Mouse (Mus musculus) hindbrain, embryonic 12.5 days (tissue): ENCODE results near the gene Pnmal2. TPM values are rescaled to one million over a fixed set of nuclear protein-coding genes. Genes with fewer than 3 reads are reported as not detected.

ENCODE experiments used
- ATAC-seq: fragments of 200-750 bp; cut with Nextera tagmentation; 2 replicates; pipeline ENCODE4 v1.8.0; 2017; ENCODE audit warnings: moderate TSS enrichment; ENCODE audit not compliant: low FRiP score
- H3K27ac ChIP-seq: fragments of 300-500 bp; sonication (generic); 2 replicates; pipeline ENCODE4 v1.5.1; 2016; ENCODE audit warnings: mild to moderate bottlenecking
- H3K27me3 ChIP-seq: fragments of 300-500 bp; sonication (generic); 2 replicates; pipeline ENCODE4 v1.6.1; 2016; ENCODE audit warnings: mild to moderate bottlenecking
- H3K36me3 ChIP-seq: fragments of 300-500 bp; sonication (generic); 2 replicates; pipeline ENCODE4 v1.6.1; 2016; ENCODE audit warnings: mild to moderate bottlenecking
- H3K4me1 ChIP-seq: fragments of 300-500 bp; sonication (generic); 2 replicates; pipeline ENCODE4 v1.6.1; 2016
- H3K4me2 ChIP-seq: fragments of 300-500 bp; sonication (generic); replicated peaks from 2 replicates; pipeline ENCODE4 v1.6.1; 2016; ENCODE audit warnings: mild to moderate bottlenecking
- H3K4me3 ChIP-seq: fragments of 300-500 bp; sonication (generic); 2 replicates; pipeline ENCODE4 v1.5.1; 2016; ENCODE audit warnings: mild to moderate bottlenecking
- H3K9ac ChIP-seq: fragments of 300-500 bp; sonication (generic); 2 replicates; pipeline ENCODE4 v1.6.1; 2016; ENCODE audit warnings: mild to moderate bottlenecking, moderate library complexity
- H3K9me3 ChIP-seq: fragments of 300-500 bp; sonication (generic); replicated peaks from 2 replicates; pipeline ENCODE4 v1.6.1; 2016; ENCODE audit warnings: mild to moderate bottlenecking
- WGBS: fragments of 180-500 bp; shearing (Covaris S2); methylation state at CpG from one replicate; pipeline ENCODE4 v1.1.7; 2016; 5-methylcytosine and 5-hydroxymethylcytosine counted together
- polyA plus RNA-seq: library from polyadenylated mRNA; unstranded; fragments of >200 nt; fragmentation: Nextera tagmentation; extraction: Ambion mirVana; gene quantifications from 2 replicates; pipeline ENCODE4 v1.2.1, GENCODE M21; 2016

Gene Pnmal2
- polyA plus RNA-seq, 1 experiment from 2014 or later = 55.6 TPM

DNA sequence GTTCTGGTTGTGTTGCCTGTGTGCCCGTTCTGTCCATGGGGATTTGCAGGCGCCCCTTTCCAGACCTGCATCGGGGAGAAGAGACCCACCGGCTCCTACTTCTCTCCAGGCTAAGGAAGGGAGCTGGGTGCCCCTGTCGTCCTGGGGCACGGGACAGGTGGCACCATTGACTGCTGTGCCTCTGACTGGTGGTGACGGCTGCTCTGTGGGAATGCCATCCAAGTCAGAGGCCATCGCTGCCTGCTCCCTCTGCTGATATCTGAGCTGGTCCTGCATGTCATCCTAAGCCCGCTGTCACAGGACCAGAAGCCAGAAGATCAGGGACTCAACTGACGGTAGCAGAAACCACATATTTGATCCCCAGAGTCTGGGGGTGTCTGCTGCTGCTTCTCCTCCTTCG lies 35.6 kb upstream of the Pnmal2 start:
- Histone ChIP-seq H3K4me1 (peaks cover 49% of the 10 kb centered on the region), H3K36me3 (peaks cover 2% of the 10 kb centered on the region; the same call in 1 of the 2 replicates), H3K27me3 (peaks cover 10% of the 10 kb centered on the region; the same call in 1 of the 2 replicates), H3K27ac (no peak overlapping the region), H3K9me3 (no peaks in the 10 kb centered on the region), H3K9ac (peak overlapping the region; percentile 41; the same call in 1 of the 2 replicates), H3K4me3 (no peak overlapping the region), H3K4me2 (no peak overlapping the region)
- no peak for ATAC-seq
- 62% methylated on average over 11 of the region's 11 CpGs for WGBS

DNA sequence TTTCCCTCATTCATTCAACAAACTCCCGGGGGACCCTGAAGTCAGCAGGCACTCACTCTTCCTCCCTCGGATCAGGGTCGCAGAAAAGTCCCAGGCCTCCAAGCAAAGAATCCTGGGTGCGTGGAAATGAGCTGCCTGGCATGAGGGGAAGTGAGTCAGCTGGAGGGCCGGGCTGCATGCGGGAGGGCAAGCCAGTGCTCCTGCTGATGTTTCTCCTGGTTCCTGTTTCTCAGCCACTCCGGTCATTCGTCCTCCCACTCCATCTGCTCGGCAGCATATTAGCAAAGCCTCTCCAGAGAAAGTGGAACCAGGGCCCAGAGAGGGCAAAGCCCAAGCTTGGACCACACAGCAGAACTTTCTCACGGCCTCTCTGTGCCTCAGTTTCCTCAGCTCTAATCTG lies 34.6 kb upstream of the Pnmal2 start:
- Histone ChIP-seq H3K4me2 (no peak overlapping the region), H3K9ac (no peak overlapping the region), H3K4me1 (peaks cover 44% of the 10 kb centered on the region), H3K36me3 (peaks cover 12% of the 10 kb centered on the region), H3K27ac (no peak overlapping the region), H3K9me3 (no peaks in the 10 kb centered on the region), H3K4me3 (no peak overlapping the region), H3K27me3 (peaks cover 10% of the 10 kb centered on the region; the same call in 1 of the 2 replicates)
- ATAC-seq = no peak
- WGBS = 50% methylated on average over 10 of the region's 10 CpGs

DNA sequence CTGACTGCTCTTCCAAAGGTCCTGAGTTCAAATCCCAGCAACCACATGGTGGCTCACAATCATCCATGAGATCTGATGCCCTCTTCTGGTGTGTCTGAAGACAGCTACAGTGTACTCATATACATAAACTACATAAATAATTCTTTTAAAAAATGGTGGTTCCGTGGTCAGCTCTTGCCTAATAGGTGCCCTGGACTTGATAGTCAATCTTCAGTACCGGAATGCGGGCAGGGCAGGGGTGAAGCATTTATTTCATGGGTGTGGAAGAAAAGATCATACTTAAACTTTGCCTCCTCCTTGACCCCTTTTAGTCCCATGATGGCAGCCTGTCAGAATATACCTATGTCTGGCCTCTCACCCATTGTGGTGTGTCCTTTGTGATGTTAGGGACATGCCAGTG lies 32.6 kb upstream of the Pnmal2 start:
- peaks cover 10% of the 10 kb centered on the region; the same call in 1 of the 2 replicates for H3K27me3 ChIP-seq
- WGBS = 91% methylated on average over 3 of the region's 3 CpGs
- H3K4me3 ChIP-seq = no peak overlapping the region
- H3K9ac ChIP-seq = no peak overlapping the region
- H3K9me3 ChIP-seq = no peaks in the 10 kb centered on the region
- ATAC-seq = no peak
- peaks cover 31% of the 10 kb centered on the region for H3K36me3 ChIP-seq
- H3K27ac ChIP-seq = no peak overlapping the region
- no peak overlapping the region for H3K4me2 ChIP-seq
- peaks cover 29% of the 10 kb centered on the region for H3K4me1 ChIP-seq

DNA sequence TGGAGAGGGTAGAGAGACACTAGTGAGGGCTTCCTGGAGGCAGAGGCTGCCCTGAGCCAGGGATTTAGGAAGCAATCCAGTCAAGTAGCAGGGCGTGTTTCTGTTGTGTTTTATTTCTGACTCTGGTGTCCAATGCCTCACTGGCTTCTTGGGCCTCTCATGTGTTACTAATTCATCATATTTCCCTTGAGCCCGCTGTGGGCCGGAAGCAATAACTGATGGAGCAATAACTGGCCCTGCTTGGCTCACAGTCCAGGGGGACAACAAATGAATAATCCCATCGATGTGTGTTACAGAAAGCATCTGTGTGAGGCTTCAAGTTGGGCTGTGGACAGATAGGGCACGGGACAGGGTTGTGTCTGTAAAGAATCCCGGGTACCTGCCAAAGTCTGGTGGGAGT lies 32.1 kb upstream of the Pnmal2 start:
- no peak overlapping the region for H3K27ac ChIP-seq
- peaks cover 10% of the 10 kb centered on the region; the same call in 1 of the 2 replicates for H3K27me3 ChIP-seq
- H3K4me3 ChIP-seq = no peak overlapping the region
- H3K4me2 ChIP-seq = no peak overlapping the region
- no peaks in the 10 kb centered on the region for H3K9me3 ChIP-seq
- ATAC-seq = no peak
- H3K36me3 ChIP-seq = peaks cover 36% of the 10 kb centered on the region
- peaks cover 31% of the 10 kb centered on the region for H3K4me1 ChIP-seq
- WGBS = 56% methylated on average over 6 of the region's 6 CpGs
- no peak overlapping the region for H3K9ac ChIP-seq

DNA sequence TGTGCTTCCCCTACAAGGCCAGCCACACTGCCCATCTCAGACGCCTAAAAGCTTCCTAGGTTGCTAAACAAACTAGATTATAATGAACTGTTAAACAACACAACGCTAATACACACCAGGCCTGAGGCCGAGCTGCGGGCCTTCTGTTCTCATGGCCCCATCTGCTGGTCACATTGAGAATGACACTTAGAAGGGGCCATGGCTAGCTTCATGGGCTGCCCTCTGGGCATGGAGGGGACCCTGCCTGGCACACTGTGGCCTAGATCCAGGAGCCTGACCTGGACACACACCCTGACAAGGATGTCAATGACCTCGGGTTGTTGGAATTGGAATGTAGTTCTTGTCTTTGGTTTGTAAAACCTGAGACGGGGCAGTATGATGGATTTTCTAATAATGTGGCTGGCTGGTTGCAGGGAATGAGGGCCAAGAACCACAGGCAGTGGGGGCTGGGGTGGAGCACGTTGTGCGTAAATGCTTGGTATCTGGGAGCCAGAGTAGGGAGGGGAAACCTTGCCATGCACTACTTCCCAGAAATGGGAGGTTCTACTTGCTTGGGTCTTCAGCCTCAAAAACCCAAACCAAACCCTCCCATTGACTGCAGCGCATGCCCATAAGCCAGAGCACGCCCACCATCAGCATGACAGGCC lies 30.6 kb upstream of the Pnmal2 start:
- Histone ChIP-seq H3K36me3 (peaks cover 51% of the 10 kb centered on the region), H3K27me3 (peaks cover 4% of the 10 kb centered on the region; the same call in 1 of the 2 replicates), H3K9me3 (no peaks in the 10 kb centered on the region), H3K4me2 (no peak overlapping the region), H3K4me1 (peaks cover 37% of the 10 kb centered on the region), H3K27ac (no peak overlapping the region), H3K4me3 (no peak overlapping the region), H3K9ac (no peak overlapping the region)
- ATAC-seq = peak; percentile 49
- 40% methylated on average over 10 of the region's 10 CpGs for WGBS

DNA sequence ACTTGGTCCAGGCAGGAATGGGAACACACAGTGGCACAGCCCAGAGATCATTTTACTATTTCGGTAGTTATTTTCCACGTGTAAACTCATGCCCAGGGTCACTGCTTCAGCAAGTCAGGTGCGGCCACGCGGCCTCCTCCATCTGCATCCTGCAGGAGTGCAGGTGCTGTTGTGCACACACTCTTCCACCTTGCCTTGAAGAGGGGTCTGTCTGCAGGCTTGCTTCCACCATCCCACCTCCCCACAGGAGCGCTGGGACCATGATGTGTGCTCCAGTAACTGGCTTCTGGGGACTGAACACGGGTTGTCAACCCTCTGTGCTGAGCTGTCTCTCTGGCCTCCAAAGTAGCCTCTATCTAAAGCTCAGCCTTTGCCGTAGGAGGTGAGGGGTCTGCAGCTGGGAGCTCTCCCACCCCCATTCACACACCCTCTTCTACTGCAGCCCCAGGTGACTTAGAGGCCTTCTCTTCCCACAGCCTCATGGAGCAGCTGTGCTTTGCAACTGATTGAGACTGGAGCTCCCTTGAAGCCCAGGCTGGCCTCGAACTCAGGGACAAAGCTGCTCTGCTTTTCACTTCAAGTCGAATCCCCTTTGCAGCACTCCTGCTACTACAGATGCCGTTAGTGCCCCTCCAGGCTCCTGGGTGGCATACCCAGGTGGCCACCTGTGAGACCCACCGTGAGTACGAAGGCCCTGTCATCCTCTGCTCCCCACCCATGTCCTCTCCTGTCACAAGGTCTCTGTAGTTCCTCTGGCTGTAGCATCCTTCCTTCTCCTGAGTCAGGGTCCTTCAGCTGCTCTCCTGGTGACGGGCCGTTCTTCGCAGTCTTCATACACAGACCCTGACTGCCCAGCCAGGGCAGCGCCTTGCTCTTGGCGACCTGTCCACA lies 29.8 kb upstream of the Pnmal2 start:
- Histone ChIP-seq H3K27me3 (0 out of 2 replicates have a peak, but pooled peaks cover under 1% of the 10 kb centered on the region), H3K27ac (no peak overlapping the region), H3K9ac (no peak overlapping the region; the same call in 1 of the 2 replicates), H3K4me1 (peaks cover 37% of the 10 kb centered on the region), H3K4me2 (no peak overlapping the region), H3K4me3 (no peak overlapping the region; the same call in 1 of the 2 replicates), H3K9me3 (no peaks in the 10 kb centered on the region), H3K36me3 (peaks cover 59% of the 10 kb centered on the region)
- WGBS = 86% methylated on average over 18 of the region's 18 CpGs
- ATAC-seq = 0 out of 2 replicates have a peak, but pooled peaks have one; percentile 3

DNA sequence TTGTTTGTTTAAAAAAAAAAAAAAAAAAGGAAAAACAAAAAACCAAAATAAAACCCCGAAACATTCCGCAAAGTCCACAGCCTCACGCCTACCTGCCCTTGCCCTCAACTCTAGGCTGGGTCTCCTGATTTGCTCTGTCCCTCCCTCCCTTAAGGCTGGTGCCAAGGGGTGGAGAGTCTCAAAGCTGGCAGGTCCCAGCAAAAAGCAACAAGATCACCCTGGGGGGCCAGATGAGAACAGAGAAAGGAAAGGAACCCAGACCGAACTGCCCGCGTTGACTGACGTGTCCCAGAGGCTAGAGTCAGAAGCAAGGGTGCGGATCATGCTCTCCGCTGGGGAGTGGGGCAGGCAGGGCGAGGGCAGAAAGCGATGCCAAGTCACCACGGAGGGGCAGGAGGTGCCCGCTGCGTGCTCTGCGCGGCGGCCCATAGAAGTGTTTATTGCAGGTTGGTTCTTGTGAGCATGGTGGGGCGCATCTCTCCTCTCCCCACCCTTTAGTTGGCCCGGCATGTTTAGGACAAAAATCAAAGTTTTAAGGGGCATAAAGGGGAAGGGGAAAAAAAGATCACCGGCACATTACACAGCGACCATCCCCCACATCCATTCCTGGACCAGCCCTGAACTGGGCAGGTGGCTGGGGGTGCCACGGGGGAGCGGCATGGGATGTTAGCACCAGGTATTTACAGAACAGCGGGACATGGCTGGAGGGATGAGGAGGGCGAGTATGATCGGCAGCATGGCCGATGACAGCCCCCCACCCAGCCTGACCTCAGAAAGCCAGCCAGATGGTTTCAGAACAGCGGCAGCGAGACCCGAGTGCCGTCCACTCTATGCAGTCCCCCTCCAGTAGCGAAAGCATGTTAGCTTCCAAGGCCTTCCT lies 28.8 kb upstream of the Pnmal2 start:
- no peak for ATAC-seq
- Histone ChIP-seq H3K27me3 (no peaks in the 10 kb centered on the region), H3K9me3 (no peaks in the 10 kb centered on the region), H3K9ac (no peak overlapping the region), H3K27ac (0 out of 2 replicates have a peak overlapping the region, but pooled peaks have one; percentile 12), H3K36me3 (peaks cover 61% of the 10 kb centered on the region), H3K4me3 (no peak overlapping the region), H3K4me1 (peaks cover 46% of the 10 kb centered on the region), H3K4me2 (no peak overlapping the region)
- WGBS = 87% methylated on average over 32 of the region's 32 CpGs

DNA sequence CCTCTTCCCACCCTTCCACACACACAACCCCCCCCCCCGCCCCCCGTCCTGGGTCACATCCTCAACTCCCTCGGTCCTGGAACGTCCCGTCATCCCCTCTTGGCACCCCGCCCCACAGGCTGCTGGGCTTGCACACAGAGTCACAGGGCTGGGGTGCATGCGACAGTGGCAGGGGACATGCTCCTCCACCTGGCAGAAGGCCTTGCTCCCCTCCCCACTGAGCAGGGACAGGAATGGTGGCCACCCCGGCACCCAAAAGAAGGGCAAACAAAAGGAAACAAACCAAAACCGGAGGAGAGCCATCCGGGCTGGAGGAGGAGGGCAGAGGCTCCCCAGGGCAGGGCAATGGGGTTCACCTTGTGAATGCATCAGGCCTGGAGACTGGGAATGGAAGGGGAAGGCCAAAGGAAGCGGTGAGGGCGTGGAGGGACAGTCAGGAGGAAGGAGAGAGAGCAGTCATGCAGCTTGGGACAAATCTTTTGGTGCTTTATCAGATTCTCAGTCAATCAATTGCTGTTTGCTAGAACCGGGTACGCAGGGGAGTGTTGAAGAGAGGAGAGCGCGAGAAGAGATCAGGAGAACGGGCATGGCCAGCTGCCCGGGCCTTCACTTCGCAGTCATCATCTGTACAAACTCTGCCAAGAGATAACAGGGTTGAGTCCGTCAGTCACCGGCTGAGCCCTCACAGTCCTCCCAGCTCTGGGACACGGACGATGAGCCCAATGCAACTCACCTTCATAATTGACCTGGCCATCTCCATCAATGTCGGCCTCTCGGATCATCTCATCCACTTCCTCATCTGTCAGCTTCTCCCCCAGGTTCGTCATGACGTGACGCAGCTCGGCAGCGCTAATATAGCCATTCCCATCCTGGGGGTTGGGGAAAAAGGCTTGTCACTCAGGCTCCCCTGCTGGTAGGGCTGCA lies 27.9 kb upstream of the Pnmal2 start:
- Histone ChIP-seq H3K4me1 (peaks cover 55% of the 10 kb centered on the region), H3K9me3 (no peaks in the 10 kb centered on the region), H3K4me2 (no peak overlapping the region), H3K27me3 (no peaks in the 10 kb centered on the region), H3K9ac (no peak overlapping the region), H3K4me3 (no peak overlapping the region), H3K27ac (0 out of 2 replicates have a peak overlapping the region, but pooled peaks have one; percentile 8), H3K36me3 (peaks cover 61% of the 10 kb centered on the region)
- WGBS = 79% methylated on average over 30 of the region's 30 CpGs
- ATAC-seq = no peak

DNA sequence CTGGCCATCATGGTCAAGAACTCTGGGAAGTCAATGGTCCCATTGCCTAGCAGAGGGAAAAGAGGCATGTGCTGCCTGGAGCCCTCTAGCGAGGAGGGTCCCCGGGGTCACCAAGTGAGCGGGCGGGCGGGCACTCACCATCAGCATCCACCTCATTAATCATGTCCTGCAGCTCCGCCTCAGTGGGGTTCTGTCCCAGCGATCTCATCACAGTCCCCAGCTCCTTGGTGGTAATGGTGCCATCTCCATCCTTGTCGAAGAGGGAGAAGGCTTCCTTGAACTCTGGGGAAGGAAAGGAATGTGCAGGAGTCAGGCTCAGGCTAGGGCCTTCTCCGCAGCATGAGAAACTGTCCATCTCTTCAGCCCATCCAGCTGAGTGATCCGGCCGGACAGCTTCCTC lies 27.0 kb upstream of the Pnmal2 start:
- Histone ChIP-seq H3K27me3 (no peaks in the 10 kb centered on the region), H3K4me3 (no peak overlapping the region), H3K9ac (no peak overlapping the region), H3K36me3 (peaks cover 61% of the 10 kb centered on the region), H3K4me2 (no peak overlapping the region), H3K27ac (0 out of 2 replicates have a peak overlapping the region, but pooled peaks have one; percentile 4), H3K9me3 (no peaks in the 10 kb centered on the region), H3K4me1 (peaks cover 59% of the 10 kb centered on the region)
- no peak for ATAC-seq
- 58% methylated on average over 11 of the region's 11 CpGs for WGBS

DNA sequence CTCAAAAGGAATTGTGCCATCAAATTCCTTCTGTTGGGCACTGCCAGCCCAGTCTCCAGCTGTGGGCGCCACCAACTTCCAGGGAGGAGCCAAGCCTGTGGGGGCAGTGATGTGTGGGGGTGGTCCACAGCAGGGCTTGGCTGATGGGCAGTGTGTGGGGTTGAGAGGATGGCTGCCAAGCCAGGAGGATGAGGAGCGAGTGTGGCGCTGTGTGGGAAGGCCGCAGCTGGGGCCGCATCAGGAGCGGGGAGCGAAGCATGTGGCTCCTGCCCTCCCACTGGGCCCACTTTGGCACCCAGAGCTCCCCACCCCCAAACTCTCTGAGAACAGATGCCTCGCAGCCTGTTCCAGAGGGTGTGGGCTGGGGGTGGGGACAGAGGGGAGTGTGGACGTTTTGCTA lies 26.5 kb upstream of the Pnmal2 start:
- ATAC-seq = no peak
- no peaks in the 10 kb centered on the region for H3K27me3 ChIP-seq
- no peak overlapping the region for H3K4me2 ChIP-seq
- 75% methylated on average over 9 of the region's 9 CpGs for WGBS
- peaks cover 61% of the 10 kb centered on the region for H3K36me3 ChIP-seq
- H3K9ac ChIP-seq = peak overlapping the region; percentile 18; the same call in 1 of the 2 replicates
- peaks cover 62% of the 10 kb centered on the region for H3K4me1 ChIP-seq
- H3K9me3 ChIP-seq = no peaks in the 10 kb centered on the region
- no peak overlapping the region for H3K4me3 ChIP-seq
- 0 out of 2 replicates have a peak overlapping the region, but pooled peaks have one; percentile 4 for H3K27ac ChIP-seq

DNA sequence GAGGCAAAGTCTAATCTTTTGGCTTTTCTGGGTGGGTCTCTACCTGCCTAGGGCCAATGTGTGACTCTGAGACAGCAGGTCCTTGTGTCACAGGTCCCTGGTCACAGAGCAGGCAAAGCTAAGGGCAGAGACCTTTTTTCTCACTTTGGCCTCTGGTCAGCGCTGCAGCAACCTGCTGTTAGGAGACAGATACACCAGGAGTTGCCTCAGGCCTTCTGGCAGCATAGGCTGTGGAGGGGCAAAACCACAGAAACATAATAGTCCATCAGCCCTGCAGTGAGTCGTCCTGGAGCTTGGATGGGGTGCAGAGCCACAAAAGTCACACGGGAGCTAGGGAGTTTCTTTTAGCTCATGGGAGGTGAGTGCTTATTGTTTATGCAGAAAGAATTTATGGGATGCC lies 25.8 kb upstream of the Pnmal2 start:
- Histone ChIP-seq H3K27ac (0 out of 2 replicates have a peak overlapping the region, but pooled peaks have one; percentile 4), H3K4me1 (peaks cover 63% of the 10 kb centered on the region), H3K9ac (0 out of 2 replicates have a peak overlapping the region, but pooled peaks have one; percentile 5), H3K4me2 (no peak overlapping the region), H3K27me3 (no peaks in the 10 kb centered on the region), H3K9me3 (no peaks in the 10 kb centered on the region), H3K4me3 (no peak overlapping the region), H3K36me3 (peaks cover 61% of the 10 kb centered on the region)
- no peak for ATAC-seq
- 77% methylated on average over 3 of the region's 3 CpGs for WGBS
